Mouse (Mus musculus) heart, embryonic 10.5 days (tissue): ENCODE results near the gene Reps1. TPM values are rescaled to one million over a fixed set of nuclear protein-coding genes. Genes with fewer than 3 reads are reported as not detected.

Experiments used
- DNase-seq: peaks from one replicate; pipeline ENCODE4 v3.0.0-alpha.2; 2017; ENCODE audit warnings: low spot score
- H3K27ac ChIP-seq: fragments of 300-500 bp; sonication (generic); 2 replicates; pipeline ENCODE4 v1.5.1; 2016; ENCODE audit warnings: mild to moderate bottlenecking
- H3K27me3 ChIP-seq: fragments of 300-500 bp; sonication (generic); 2 replicates; pipeline ENCODE4 v1.6.1; 2016; ENCODE audit warnings: mild to moderate bottlenecking; ENCODE audit not compliant: poor library complexity, insufficient read depth, severe bottlenecking
- H3K36me3 ChIP-seq: fragments of 300-500 bp; sonication (generic); 2 replicates; pipeline ENCODE4 v1.6.1; 2016; ENCODE audit warnings: mild to moderate bottlenecking, moderate library complexity
- H3K4me1 ChIP-seq: fragments of 300-500 bp; sonication (generic); 2 replicates; pipeline ENCODE4 v1.6.1; 2016; ENCODE audit warnings: mild to moderate bottlenecking
- H3K4me3 ChIP-seq: fragments of 300-500 bp; sonication (generic); 2 replicates; pipeline ENCODE4 v1.5.1; 2016; ENCODE audit warnings: mild to moderate bottlenecking, moderate library complexity
- H3K9me3 ChIP-seq: fragments of 300-500 bp; sonication (generic); 2 replicates; pipeline ENCODE4 v1.6.1; 2016; ENCODE audit warnings: mild to moderate bottlenecking, moderate library complexity
- WGBS: fragments of 180-500 bp; shearing (Covaris S2); methylation state at CpG from one replicate; pipeline ENCODE4 v1.1.7; 2016; 5-methylcytosine and 5-hydroxymethylcytosine counted together
- polyA plus RNA-seq: library from polyadenylated mRNA; unstranded; fragments of >200 nt; fragmentation: Nextera tagmentation; extraction: Ambion mirVana; gene quantifications from 2 replicates; pipeline ENCODE4 v1.2.1, GENCODE M21; 2016

Gene Reps1
- polyA plus RNA-seq, 1 experiment from 2014 or later, result 10.6 TPM

- H3K4me1 ChIP-seq, result peaks cover 57% of the 10 kb centered on the region
- no peaks in the 10 kb centered on the region for H3K36me3 ChIP-seq
- DNase-seq, result no peak
- no peak overlapping the region for H3K4me3 ChIP-seq
- no peaks in the 10 kb centered on the region for H3K9me3 ChIP-seq
- WGBS, result 81% methylated on average over 2 of the region's 2 CpGs
- no peak overlapping the region for H3K27ac ChIP-seq
- H3K27me3 ChIP-seq, result no peaks in the 10 kb centered on the region
Measured at GRCm38 (mm10) chr10:18069576-18069975, 13.9 kb downstream of the Reps1 start.

DNA sequence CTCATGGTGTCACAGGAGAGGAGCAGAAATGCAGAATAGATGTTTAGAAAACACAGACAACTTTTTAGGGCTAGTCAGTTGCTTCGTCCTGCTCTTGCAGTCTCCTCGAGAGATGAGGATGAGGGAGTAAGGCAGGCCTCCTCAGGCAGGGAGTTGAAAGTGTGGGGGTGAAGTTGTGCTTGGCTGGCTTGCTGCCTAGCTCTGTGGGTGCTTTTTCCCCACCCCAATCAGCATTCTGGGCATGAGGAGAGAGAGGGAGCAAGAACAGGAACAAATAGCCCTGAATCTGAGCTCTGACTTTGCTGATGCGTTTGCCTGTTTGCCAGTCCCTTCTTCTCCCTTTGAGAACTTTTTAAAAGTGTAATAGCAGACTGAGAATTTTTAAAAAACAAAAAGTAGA lies 14.5 kb downstream of the Reps1 start:
- WGBS, result 72% methylated on average over 3 of the region's 3 CpGs
- H3K27ac ChIP-seq, result no peak overlapping the region
- H3K9me3 ChIP-seq, result no peaks in the 10 kb centered on the region
- no peak for DNase-seq
- H3K4me1 ChIP-seq, result peaks cover 58% of the 10 kb centered on the region
- H3K4me3 ChIP-seq, result no peak overlapping the region
- H3K36me3 ChIP-seq, result no peaks in the 10 kb centered on the region
- H3K27me3 ChIP-seq, result no peaks in the 10 kb centered on the region

GRCm38 (mm10) chr10:18070616-18071015 lies 15.0 kb downstream of the Reps1 start:
- no peaks in the 10 kb centered on the region for H3K9me3 ChIP-seq
- no peaks in the 10 kb centered on the region for H3K27me3 ChIP-seq
- peaks cover 58% of the 10 kb centered on the region for H3K4me1 ChIP-seq
- no peak overlapping the region for H3K4me3 ChIP-seq
- DNase-seq, result no peak
- no peaks in the 10 kb centered on the region for H3K36me3 ChIP-seq
- H3K27ac ChIP-seq, result peak overlapping the region; percentile 36; the same call in 1 of the 2 replicates
- 88% methylated on average over 2 of the region's 2 CpGs for WGBS

GRCm38 (mm10) chr10:18072871-18073270 lies 17.2 kb downstream of the Reps1 start:
- H3K9me3 ChIP-seq, result no peaks in the 10 kb centered on the region
- no peak for DNase-seq
- 40% methylated on average over 3 of the region's 3 CpGs for WGBS
- 0 out of 2 replicates have a peak, but pooled peaks cover 5% of the 10 kb centered on the region for H3K36me3 ChIP-seq
- H3K27ac ChIP-seq, result no peak overlapping the region
- peaks cover 46% of the 10 kb centered on the region for H3K4me1 ChIP-seq
- H3K27me3 ChIP-seq, result no peaks in the 10 kb centered on the region
- H3K4me3 ChIP-seq, result no peak overlapping the region

GRCm38 (mm10) chr10:18074383-18075075 lies 18.9 kb downstream of the Reps1 start:
- Histone ChIP-seq H3K27me3 (no peaks in the 10 kb centered on the region), H3K4me3 (no peak overlapping the region), H3K4me1 (peaks cover 34% of the 10 kb centered on the region), H3K27ac (no peak overlapping the region), H3K36me3 (0 out of 2 replicates have a peak, but pooled peaks cover 5% of the 10 kb centered on the region), H3K9me3 (no peaks in the 10 kb centered on the region)
- 72% methylated on average over 5 of the region's 5 CpGs for WGBS
- DNase-seq, result no peak

DNA sequence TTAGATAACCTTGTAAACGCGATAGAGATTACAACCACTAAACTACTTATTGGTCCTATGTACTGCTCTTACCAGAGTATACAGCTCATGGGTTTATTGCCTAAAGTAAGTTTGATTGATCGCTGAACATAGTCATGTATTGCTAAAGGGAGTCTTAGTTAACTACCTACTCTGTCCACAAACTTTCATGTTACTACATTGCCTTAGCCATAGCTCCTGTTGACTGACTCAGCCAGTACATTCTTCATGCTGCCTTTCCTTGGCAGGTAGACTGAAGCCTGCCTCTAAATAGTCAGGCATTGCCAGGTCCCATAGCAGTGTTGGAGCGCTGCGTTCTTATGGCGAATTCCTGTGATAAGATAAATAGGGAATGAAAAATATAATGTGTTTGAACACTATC lies 20.2 kb downstream of the Reps1 start:
- WGBS, result 71% methylated on average over 6 of the region's 6 CpGs
- H3K4me1 ChIP-seq, result peaks cover 23% of the 10 kb centered on the region

GRCm38 (mm10) chr10:18081536-18081935 lies 25.9 kb downstream of the Reps1 start:
- 87% methylated on average over 1 of the region's 1 CpGs for WGBS
- Histone ChIP-seq H3K4me1 (peaks cover 8% of the 10 kb centered on the region; the same call in 1 of the 2 replicates), H3K36me3 (0 out of 2 replicates have a peak, but pooled peaks cover 12% of the 10 kb centered on the region), H3K9me3 (no peaks in the 10 kb centered on the region), H3K27me3 (no peaks in the 10 kb centered on the region), H3K4me3 (no peak overlapping the region), H3K27ac (no peak overlapping the region)
- DNase-seq, result no peak

More for the DNA sequence above, 20.2 kb downstream of the Reps1 start:
- Histone ChIP-seq H3K4me3 (no peak overlapping the region), H3K9me3 (no peaks in the 10 kb centered on the region), H3K27me3 (no peaks in the 10 kb centered on the region), H3K27ac (no peak overlapping the region), H3K36me3 (0 out of 2 replicates have a peak, but pooled peaks cover 5% of the 10 kb centered on the region)
- no peak for DNase-seq

- 91% methylated on average over 6 of the region's 6 CpGs for WGBS
- H3K36me3 ChIP-seq, result 0 out of 2 replicates have a peak, but pooled peaks cover 12% of the 10 kb centered on the region
Measured at GRCm38 (mm10) chr10:18082772-18083171, 27.1 kb downstream of the Reps1 start.

GRCm38 (mm10) chr10:18090691-18091090 lies 35.0 kb downstream of the Reps1 start:
- no peak for DNase-seq
- H3K27me3 ChIP-seq, result no peaks in the 10 kb centered on the region
- no peak overlapping the region for H3K4me3 ChIP-seq
- no peaks in the 10 kb centered on the region for H3K4me1 ChIP-seq
- no peaks in the 10 kb centered on the region for H3K9me3 ChIP-seq
- no peak overlapping the region for H3K27ac ChIP-seq
- peaks cover 63% of the 10 kb centered on the region for H3K36me3 ChIP-seq

More at GRCm38 (mm10) chr10:18082772-18083171, 27.1 kb downstream of the Reps1 start:
- Histone ChIP-seq H3K9me3 (no peaks in the 10 kb centered on the region), H3K4me3 (no peak overlapping the region), H3K27me3 (no peaks in the 10 kb centered on the region), H3K4me1 (peaks cover 4% of the 10 kb centered on the region; the same call in 1 of the 2 replicates), H3K27ac (no peak overlapping the region)
- DNase-seq, result no peak

DNA sequence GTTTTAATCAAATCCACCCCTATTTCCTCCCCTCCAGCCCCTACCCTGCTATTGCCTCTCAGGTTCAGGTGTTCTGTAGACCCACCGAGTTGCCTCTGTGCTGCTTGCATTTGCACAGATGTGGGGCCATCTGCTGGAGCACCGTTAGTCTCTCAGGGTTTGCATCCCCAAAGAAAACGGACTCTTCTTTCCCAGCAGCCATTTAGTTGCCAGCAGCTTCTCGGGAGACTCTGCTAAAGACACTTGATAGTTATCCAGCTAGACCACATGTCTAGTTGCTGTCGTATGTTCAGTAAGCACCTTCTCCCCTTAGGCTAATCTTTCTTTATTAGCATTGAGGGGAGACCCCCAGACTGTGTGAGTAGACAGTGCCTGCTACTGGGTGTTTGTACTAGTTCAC lies 46.5 kb downstream of the Reps1 start:
- 69% methylated on average over 5 of the region's 5 CpGs for WGBS
- H3K4me3 ChIP-seq, result no peak overlapping the region

GRCm38 (mm10) chr10:18107471-18107870 lies 51.8 kb downstream of the Reps1 start:
- Histone ChIP-seq H3K4me3 (no peak overlapping the region), H3K36me3 (peaks cover 15% of the 10 kb centered on the region)
- 76% methylated on average over 5 of the region's 5 CpGs for WGBS

More for the DNA sequence above, 46.5 kb downstream of the Reps1 start:
- Histone ChIP-seq H3K27ac (no peak overlapping the region), H3K9me3 (no peaks in the 10 kb centered on the region), H3K4me1 (no peaks in the 10 kb centered on the region), H3K27me3 (no peaks in the 10 kb centered on the region), H3K36me3 (peaks cover 21% of the 10 kb centered on the region; the same call in 1 of the 2 replicates)
- DNase-seq, result no peak

GRCm38 (mm10) chr10:18110940-18111339 lies 55.3 kb downstream of the Reps1 start:
- Histone ChIP-seq H3K4me1 (no peaks in the 10 kb centered on the region), H3K4me3 (no peak overlapping the region), H3K9me3 (no peaks in the 10 kb centered on the region), H3K36me3 (peaks cover 26% of the 10 kb centered on the region), H3K27ac (no peak overlapping the region), H3K27me3 (no peaks in the 10 kb centered on the region)
- no peak for DNase-seq

More at GRCm38 (mm10) chr10:18107471-18107870, 51.8 kb downstream of the Reps1 start:
- Histone ChIP-seq H3K4me1 (no peaks in the 10 kb centered on the region), H3K27me3 (no peaks in the 10 kb centered on the region), H3K27ac (no peak overlapping the region), H3K9me3 (no peaks in the 10 kb centered on the region)
- DNase-seq, result no peak

DNA sequence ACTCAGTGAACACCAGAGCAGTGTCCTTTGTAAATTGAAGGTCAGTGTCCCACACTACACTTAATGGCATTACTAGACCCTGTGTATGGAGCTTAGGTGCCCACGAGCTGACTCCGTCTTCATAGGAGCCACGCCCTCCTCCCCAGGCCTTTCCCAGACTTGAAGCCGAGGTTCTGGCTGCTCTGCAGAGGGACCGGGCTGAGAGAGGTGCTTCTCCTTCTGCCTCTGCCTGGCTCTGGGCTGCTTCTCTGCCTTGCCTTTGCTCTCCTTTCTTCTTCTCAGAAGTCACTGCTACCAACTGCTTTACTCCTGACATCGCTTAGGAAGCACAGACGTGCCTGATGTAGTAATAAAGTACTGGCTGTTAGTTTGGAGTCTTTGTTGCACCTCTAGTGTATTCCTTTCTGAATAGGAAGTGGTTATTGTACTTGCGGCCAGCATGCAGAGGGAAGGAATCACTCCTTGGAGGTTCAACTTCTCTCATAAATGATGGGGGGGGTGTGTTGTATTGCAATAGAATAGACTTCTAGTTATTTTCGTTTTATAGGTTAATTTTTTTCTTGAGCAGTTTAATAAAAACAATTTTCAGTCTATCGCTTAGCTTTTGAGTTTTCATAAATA lies 57.9 kb downstream of the Reps1 start:
- WGBS, result 83% methylated on average over 10 of the region's 10 CpGs
- Histone ChIP-seq H3K4me3 (no peak overlapping the region), H3K4me1 (no peaks in the 10 kb centered on the region), H3K27me3 (no peaks in the 10 kb centered on the region), H3K36me3 (peaks cover 41% of the 10 kb centered on the region), H3K9me3 (no peaks in the 10 kb centered on the region), H3K27ac (no peak overlapping the region)
- no peak for DNase-seq
